Mouse (Mus musculus) v-Abl transformed pro-B cells (cell line): ENCODE data around the gene Gm29133.

Source experiments
- in situ Hi-C, 2 experiments: fragments of 400-800 bp; cut with MboI; formaldehyde crosslinking; loops; one replicate each; pipeline ENCODE4 v1.15.1; 2025; ENCODE audit not compliant: unreplicated experiment in 2 of 2

Gene Gm29133

DNA sequence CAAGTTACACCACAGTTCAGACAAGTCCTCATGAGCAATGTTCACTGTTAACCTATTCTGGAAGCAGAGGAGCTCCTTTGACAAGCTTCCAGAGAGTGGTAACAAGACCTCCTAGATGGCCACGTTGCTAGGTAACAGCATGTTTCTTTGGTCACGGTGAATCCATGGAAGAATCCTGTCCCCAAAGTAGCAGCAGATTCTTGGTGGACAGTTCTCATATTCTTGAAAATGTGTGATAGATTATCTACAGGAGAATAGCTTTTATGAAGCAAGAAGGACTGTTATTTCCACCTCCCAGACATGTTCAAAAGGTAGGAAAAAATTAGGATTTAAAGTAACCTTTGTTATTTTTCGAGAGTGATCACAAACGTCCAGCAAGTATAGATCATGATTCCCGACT lies at the start of gene Gm29133:
Gene Gm29133 (plus strand): TSS at position 301 of the 400 bp plus-strand sequence.
- in situ Hi-C loops: loop anchor here in 1 of 2 experiments (25.0 kb wide), 1 partner anchor 239 kb away; no protein-coding TSS in a partner anchor

DNA sequence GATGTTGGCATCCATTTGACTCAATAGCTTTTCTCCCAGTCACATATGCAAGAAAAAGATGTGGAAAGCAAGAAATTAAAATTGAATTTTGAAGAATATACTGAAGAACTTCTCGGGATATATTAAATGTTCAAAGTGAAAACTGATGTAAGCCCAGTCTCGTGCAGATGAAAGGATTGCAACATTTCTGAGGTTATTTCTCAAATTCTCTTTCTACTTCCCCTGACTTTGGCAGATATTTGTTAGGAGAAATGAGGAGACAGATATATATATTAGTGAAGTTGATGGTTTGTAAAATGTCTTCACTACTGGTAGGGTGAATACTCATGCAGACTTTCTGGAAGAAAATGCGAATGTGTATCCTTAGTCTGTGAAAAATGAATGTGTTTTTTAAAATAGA lies 48.9 kb upstream of the Gm29133 start:
- in situ Hi-C loops: no loop called here

DNA sequence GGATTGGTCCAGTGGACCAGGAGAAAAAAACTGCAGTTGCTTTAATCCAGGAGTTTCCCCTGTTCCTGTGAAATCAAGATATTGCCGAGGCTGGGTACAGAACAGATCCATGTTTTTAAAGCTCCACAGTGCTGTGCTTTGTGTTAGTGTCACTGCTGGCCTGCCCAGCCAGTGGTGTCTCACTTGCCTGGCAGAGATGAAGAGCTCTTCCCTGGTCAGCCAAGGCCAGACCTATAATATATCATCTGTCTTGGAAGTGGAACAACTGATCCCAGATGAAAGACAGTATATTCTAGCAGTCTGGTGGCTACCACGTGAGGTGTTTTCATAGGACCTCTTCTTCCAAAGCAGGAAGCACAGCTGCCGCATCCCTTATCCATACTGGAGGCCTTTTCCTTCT lies 46.7 kb upstream of the Gm29133 start:
- in situ Hi-C loops: loop anchor here in 1 of 2 experiments (25.0 kb wide), 1 partner anchor 114 kb away; no protein-coding TSS in a partner anchor

DNA sequence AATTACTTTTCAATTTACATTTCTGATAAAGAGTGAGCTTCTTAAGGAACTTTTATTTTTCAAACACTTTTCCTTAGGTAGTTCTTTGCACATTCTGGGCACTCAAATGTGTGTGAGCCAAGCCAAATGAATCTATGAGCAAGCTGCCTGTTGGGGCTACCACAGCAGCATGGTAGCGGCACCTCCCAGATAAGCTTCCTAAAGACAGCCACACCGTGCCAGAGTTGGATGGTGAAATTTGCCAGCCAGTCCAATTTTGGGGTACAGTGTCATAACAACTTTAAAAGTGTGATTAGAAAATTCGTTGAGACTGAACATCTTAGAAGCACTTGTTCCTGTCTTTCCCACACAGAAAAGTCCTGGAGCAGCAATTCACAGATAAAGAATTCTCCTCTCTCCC lies 41.5 kb upstream of the Gm29133 start:
- in situ Hi-C loops: loop anchor here in 1 of 2 experiments (25.0 kb wide), 1 partner anchor 119 kb away; no protein-coding TSS in a partner anchor

DNA sequence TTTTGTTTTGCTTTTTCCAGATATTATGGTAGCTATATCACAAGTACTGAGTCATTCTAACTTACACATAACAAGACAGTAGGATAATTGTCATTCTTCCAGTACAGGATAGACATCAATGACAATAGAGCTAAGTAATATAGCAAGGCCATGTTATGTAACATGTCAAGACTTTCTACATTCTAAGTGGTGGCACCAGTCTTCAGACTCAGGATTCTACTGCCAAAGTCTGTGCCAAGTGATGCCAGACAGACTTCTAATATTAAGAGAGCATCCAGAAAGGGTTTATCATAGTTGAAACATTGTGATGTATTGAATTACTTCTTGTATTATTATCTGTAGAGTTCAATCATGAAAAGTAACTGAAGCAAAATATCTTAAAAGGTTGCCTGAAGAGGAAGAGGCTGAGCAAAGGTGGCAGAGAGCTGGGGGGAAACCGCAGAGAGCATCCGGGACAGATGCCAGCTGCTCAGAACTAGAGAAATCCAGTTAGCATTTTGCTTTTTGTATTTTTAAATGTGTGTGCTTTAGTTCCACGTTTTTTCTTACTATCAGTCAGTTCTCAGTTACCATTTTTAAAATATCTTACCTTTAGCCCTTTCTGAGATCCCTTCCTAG lies 34.2 kb upstream of the Gm29133 start:
- in situ Hi-C loops: loop anchor here in 1 of 2 experiments (25.0 kb wide), 1 partner anchor 126 kb away; no protein-coding TSS in a partner anchor

DNA sequence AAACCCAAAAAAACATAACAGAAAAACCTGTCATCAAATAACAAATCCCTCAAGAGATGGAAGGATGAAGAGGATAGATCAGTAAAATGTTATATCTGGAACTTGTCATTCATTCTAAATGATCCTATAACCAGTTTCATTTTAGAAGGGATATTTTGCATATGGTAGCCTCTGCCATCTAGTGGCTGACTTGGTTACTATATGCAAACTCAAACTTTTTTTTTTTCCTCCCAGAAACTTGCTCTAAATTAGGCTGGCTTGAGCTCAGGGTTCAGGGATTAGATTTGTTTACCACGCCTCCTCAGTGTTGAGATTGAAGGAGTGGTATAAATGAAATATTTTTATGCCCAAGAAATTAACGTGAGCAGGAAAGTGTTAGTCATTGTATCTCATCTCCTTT lies 27.3 kb upstream of the Gm29133 start:
- in situ Hi-C loops: loop anchor here (5.0 to 25.0 kb wide), 6 partner anchors 133 to 498 kb away; no protein-coding TSS in a partner anchor

DNA sequence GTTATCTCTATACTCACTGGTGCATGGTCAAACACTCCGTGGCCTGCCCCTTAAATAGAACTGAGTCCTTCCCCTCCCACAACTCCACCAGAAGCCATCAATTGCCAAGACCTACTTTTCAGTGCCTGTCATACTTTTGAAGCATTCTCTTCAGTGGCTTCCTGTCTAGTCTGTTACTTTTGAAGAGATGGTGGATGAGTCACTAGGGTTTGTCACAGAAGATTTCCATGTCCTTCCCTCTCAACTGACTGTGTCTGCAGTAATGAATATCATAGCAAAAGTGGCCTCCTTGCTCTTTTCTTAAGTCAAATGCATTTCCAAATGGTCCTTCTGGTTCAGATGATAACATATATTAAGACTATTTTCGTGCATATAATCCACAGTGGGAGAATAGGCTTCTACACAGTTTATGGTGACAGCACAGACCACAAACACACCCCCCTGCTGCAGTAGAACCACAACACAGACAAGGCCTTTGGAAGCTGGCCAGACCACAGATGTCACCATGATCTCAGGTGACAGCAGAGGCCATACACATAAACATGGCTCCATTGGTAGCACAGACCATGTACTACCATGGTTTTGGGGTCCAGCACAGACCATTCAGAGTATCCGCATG lies 16.9 kb upstream of the Gm29133 start:
- in situ Hi-C loops: loop anchor here in 1 of 2 experiments (25.0 kb wide), 1 partner anchor 256 kb away; no protein-coding TSS in a partner anchor

DNA sequence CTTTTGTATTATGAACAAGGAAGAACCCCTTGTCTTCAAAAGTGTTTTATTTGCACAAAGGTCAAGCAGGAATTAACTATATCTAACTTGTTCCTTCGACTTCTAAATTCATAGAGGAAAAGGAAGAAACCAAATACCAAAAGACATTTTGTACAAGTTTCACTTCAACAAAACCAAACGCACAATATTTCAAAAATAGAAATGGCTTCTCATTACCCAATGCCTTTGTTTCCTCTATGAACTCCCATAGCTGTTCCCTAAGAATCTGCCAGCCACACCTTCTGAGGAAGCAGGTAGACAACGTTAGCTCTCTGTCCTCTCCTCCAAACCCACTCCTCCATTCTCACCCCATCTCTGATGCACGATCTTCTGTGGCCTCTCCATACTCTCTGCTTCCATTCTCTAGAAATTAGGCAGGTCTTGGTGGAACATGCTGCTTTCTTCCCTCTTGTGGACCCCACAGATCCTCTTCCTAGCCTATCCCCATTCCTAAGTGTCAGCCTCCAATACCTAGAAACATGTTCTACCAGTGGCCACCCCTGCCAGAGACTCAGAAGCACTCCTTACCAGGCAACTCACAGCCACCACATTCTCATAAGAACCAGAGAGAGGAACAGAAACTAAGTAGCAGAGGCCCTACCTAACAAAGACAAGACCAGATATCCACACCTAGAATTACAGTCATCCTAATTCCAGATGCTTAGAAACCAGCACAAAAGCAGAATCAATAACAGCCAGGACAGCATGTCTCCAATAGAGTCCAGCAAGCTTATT lies 4.1 kb upstream of the Gm29133 start:
- in situ Hi-C loops: loop anchor here (5.0 to 25.0 kb wide), 2 partner anchors 93 to 243 kb away; no protein-coding TSS in a partner anchor

DNA sequence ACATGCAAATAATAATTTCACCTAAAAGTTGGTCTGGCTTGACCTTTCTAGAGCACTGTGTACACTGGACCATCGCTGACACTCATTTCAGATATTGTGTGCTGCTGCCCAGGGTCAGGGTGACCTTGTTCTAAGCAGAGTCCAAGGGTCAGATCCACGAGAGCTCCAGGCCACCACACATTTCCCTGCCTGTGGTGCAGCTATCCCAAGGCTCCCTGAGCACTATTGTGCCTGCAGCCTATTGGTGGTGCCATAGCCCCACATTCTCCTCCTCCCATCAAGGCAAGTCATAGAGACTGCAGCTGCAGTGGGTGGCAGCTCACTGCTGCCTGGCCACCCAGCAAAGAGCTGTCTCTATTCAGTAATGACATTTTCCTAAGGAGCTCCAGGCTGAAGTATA lies 2.7 kb upstream of the Gm29133 start:
- in situ Hi-C loops: loop anchor here in 1 of 2 experiments (25.0 kb wide), 1 partner anchor 242 kb away; no protein-coding TSS in a partner anchor

DNA sequence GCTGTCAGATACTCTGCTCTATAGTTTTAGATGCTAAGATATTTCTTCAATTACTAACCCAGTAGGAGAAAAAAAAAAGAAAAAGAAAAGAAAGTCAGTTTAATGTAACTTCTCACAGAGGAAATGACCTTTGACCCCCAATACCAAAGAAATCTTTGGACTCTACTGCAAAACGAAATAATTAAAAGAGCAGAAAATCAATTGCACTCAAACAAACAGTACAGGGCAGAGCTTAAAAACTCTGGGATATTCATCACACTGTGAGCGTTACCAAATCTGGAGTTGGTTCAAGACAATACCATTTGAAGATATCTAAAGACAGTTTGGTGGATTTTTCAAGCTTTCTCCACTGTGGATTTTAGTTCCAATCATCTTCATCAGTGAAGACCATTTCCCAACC lies 15.4 kb downstream of the Gm29133 start:
- in situ Hi-C loops: no loop called here

DNA sequence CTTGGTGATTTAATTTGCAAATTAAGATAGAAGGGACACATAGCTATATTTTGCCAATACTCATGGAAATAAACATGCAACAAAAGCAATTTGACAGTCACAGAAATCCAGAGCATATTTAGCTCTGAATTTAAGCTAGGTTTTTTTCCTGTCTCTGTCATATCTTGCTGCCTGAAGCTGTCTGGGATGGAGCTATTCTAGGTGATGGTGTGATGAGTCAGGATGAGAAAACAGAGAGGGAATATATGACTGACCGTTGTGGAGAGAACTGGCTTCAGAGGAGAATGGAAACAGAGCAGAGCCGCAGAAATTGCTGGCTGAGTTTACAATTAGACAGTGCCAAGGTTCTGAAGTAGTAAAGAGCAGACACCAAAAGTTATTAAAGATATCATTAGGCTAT lies 26.3 kb downstream of the Gm29133 start:
- in situ Hi-C loops: no loop called here

DNA sequence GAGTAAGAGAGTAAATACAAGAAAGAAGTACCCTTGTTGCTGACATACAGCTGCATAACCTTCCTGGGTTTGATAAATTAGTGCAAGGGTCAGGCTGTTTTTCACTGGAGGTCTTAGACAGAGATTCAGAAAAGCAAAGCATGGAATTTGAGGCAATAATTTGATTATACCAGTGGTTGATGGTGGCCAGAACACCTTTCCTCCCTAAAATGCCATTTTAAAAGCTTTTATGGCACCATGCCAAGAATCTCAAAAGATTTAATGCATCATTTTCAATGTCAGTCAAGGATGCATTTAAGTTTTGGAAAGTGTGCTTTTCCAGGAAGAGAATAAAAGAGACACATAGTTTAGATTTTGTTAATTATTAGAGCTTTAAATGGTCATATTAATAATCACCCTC lies 60.0 kb downstream of the Gm29133 start:
- in situ Hi-C loops: no loop called here

DNA sequence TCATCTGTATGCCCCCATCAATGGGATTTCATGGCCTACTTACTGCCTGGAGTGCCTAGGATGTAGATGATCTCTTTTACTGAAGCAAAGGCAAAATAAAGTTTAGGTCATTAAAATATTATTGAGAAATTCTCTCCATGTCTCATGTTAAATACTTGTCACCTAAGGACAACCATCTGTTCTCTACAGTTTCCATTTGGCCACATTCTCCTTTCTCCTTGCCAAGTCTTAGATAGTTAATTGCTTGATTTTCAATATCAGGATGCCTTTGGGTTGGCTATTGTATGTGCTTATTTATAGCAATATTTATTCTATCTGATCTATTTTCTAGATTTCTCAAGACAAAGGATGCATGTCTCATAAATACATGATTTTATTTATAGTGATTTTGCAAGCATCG lies 75.9 kb downstream of the Gm29133 start:
- in situ Hi-C loops: no loop called here

DNA sequence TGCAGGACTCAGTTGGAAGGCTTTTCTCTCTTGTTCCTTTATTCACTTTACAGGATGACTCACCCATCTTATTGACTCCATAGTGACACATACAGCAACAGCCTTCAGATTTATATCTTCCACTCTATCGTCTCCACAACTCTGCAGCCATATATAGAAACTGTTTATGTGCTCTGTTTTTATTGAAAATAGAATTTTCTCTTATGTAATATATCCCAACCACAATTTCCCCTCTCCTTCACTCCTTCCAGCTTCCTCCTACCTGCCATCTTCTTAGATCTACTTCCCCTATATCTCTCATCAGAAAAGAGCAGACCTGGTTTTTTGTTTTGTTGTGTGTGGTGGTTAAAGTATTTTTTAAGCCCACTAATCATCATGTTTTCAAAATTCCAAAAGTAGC lies 76.5 kb downstream of the Gm29133 start:
- in situ Hi-C loops: no loop called here

DNA sequence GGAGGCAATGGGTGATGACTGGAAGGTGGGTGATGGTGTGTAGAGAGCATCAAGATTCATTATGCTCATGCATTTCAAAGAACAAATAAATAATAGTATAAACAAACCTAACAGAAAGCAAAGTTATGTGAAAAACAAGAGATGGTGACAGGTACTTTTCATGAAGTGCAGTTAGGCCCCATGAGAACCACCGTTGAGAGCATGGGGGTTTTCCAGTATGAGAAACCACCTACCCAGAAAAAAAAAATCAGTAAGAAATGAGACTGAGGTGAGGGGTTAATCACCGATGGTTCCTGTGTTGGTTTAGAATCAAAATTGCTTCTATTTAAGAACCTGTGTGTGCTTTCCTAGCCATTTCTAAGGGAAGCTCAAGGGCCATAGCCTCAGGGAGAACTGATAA lies 86.8 kb downstream of the Gm29133 start:
- in situ Hi-C loops: loop anchor here (5.0 kb wide), 1 partner anchor 93 kb away; no protein-coding TSS in a partner anchor

DNA sequence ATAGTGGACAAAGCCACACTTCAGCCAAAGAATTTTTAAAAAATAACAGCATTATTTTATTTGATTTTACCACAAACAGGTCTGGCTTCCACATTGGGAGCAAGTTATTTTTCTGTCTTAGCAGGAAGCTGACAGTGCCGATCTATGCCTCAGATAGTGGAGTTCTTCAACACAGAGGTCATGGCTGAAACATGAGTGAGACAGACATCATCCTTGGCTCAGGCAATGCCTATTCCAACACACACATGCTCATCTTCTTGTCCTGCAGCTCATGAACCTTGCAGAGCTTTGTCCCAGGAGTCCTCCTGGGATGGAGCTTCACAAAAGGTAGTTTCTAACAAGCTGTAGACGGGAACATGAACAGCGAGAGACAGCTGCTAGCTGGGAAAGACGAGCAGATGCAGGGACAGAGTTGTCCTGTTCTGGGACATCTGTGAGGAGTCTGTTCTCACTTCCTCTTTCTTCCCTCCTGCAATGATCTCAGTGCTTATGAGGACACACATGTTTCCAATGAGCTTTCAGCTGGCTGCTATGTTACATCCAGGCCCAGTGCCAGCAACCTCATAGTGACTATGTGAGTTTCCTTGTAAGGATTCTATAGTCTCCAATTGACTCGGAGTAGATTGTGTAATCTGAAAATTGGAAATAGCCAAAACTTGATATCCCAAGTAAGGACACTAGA lies 87.4 kb downstream of the Gm29133 start:
- in situ Hi-C loops: loop anchor here (5.0 kb wide), 1 partner anchor 93 kb away; no protein-coding TSS in a partner anchor
